Mouse (Mus musculus): ENCODE measurements at regions not wholly inside any gene's neighbourhood (a gene's known extent, or its start where the extent isn't known, plus 50 kb on each side); places are given as distances from the start of the nearest gene placed in this dataset.

DNA sequence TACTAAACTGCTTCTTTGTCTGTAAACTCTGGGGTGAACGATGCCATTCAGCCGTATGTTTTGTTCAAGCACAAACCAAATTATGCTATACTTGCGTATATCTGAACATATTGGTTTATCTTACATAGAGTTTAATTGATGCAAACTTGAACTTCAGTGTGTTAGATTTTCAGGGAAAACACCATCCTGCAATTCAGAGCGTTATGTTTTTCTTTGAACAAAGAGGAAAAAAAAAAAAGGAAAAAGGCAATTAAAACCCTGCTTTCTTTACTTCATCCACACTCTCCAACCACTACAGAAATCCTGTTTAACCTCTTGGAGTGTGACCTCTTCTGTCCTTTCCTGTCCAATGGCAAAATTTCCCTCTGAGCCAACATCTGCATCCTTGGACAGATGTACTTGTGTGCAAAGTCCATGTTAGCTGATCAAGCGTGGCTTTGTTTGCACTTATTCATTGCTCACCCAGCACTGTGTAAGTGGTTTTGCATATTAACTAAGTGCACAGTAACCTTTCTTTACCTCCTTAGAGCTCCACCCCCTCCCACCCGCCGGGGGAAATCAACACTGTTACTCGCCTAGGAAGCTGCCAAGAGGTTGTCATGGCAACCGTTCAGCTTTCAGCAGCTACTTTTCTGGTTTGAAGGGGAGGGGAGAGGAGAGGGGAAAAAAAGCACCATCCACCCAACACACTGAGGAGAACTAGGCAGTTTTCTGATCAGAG is 174.4 kb upstream of the Klf12 start:
- peak; percentile 97 for DNase-seq (ENCODE audit: low read depth, low spot score)

DNA sequence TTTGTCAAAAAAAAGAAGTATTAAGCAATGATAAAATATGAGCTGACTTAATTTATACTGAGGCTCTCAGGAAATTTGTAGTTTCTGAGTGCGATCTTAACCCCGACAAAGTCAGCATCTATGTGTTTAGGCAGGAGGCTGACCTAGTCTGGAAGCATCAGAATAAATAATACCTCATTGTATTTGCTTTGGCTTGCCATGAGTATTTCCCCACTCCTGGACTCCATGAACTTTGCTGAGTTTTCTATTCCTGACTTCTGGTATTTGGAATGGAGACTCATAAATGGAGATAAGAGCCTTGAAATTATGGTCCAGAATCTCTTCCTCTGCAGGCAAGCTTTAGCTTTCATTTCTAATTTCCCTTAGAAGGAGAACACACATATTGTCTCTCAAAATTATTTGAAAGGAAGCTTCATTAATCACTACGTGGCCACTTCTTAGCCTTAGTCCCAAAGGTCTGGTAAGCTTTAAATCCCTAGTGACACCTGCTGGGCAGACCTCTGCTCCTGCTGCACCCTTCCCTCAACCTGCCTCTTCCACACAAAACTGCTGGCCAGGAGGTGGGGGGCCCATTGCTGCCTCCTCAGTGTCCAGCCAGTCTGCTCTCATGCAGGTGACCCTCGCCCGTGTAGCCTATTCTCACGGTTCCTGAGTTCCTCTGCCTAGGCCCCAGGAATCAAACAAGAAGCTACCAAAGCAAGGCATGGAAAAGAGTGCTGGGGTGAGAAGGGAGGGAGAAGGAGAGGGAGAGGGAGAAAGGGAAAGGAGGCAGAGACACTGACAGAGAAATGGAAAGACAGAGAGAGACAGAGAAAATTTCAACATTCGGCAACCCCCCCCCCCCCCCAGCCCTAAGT is 173.6 kb upstream of the Klf12 start:
- DNase-seq (ENCODE audit: low read depth, low spot score) = peak; percentile 16

DNA sequence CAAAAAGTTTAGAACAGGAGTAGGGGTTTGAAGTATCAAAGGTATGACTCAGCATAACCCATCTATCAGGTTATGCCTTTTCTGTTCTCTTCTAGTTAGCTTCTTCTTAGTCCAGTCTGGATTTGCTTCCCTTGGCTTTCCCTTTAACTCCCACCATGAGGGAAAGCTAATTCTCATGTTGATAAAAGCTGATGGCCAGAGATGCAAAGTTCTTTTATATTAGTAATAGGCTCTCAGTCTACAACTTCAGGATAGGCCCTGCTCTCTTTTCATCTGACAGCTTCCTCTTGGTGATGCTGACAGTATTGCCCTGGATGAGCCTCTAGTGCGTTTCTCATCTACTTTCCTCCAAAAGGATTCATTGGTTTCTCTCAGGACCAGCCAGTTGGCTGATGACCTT is 161.7 kb upstream of the Klf12 start:
- peak; percentile 64 for DNase-seq (ENCODE audit: low read depth, low spot score)

DNA sequence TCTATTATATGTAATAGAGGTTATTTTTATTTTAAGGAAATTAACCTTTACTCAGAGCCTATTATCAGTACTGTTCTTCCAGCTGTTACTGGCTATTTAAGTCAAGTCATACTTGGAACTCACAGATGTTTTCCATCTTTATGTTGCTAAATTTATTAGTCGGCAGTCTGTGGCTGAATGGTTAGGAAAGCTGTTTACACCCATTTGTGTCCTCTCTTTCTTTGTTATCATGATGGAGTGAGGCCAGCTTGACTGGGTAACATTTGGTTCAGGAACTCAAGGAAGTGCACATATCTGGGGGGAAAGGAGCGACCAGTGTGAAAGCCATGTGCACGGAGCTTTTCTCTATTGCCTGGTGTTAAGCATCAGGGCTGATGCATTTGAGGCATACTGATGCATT is 160.4 kb upstream of the Klf12 start:
- no peak for DNase-seq (ENCODE audit: low read depth, low spot score)

DNA sequence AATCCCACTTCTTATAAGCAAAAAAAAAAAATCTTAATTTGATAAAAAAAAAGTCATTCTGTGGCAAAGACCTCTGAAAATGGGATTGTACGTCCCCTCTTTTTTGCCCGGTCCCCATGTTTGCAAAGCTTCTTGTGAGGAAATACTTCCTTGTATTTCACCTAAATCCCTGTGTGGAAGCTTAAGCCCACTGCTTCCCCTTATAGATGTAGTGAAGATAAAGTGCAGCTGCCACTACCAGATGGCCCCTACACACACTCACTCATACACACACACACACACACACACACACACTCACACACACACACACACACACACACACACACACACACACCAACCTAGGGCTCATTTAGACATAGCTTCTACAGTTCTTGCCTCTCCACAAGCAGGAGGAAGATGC is 159.6 kb upstream of the Klf12 start:
- no peak for DNase-seq (ENCODE audit: low read depth, low spot score)

DNA sequence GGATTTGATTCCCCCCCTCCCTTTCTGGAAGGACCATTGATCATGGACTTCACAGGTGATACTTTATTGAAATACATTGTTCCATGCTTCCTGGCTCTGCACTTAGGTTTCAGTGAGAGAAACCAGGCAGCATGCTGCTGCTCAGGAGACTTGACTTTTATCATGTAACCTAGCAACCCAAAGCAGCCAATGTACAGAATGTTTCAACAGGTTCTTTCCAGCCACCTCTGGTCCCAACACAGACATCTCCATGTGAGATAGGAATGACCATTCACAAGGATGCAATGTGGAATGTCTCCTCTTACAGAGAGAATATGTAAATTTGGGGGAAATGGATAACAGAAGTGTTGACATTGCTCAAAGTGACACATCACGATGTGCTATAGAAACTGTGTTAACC is 153.1 kb upstream of the Klf12 start:
- DNase-seq (ENCODE audit: low read depth, low spot score) = peak; percentile 34

DNA sequence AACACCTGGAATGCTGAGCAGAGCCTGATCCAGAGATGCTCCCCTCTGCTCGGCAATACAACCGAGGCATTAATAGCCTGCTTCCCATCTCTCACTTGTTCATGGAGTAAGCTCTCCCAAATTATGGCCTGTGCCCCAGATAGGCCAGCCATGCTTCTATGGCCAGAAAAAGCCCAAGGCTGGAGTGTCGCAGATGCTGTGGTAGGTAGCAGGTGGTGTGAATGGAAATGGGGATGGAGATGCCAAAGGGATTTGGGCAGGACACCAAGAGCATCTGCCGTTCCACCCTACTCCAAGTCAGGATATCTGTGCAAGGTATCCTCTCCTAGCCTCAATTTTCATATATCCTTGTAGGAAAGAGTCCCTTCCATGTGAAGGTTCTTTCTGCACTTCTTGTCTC is 145.2 kb upstream of the Klf12 start:
- DNase-seq (ENCODE audit: low read depth, low spot score) = no peak

DNA sequence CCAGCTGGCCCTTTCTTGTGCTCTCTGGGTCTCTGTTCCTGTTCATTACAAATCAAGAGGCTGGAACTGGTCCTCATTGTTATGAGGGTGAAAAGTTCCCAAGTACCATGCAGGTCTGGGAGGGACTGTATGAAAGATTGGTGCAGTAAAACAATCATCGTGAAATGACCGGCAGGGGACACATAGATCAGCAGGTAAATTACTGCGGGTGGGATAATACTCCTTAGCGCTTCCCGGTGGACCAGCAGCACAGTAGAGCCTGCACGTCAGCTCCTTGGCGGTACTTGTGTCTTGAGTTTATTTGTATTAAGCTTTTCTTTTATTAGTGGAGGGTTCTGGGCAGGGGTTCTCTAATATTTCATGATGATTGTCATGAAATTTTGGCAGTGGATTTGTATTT is 141.9 kb upstream of the Klf12 start:
- DNase-seq (ENCODE audit: low read depth, low spot score) = no peak

DNA sequence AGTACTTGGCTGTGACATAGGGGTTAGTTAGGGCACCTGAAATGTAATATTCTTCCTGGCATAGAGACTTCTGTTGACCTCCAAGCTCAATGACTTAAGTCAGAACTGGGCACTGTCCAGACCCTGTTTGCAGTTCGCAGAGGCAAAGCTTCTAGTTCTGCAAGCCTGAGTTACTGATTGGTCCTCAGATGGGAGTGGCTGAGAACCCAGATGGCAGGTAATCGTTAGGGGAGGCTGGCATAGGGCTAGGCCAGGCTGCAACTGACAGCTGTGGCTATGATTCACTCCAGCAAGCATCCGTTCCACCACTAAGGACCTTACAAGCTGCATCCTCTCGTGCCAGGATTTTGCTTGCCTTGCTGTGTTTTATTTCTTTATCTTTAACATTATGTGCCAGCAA is 139.3 kb upstream of the Klf12 start:
- DNase-seq (ENCODE audit: low read depth, low spot score) = no peak

DNA sequence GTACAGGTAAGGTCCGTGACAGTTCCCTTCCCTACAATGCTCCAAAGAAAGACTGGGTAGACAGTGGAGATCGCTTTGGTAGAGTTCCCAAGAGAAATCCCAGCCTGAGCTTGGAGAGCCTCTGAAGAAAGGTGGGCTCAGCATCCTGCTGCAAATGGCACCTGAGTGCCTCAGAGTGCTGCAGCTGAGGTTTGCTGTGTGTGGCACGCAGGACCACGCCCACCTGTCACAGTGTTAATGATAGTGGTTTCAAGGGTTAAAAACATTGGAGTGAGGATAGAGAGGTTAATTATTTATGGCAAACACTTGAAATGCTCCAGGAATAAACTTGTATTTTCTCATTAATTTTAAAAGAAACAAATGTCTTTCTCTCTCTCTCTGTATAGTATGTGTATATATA is 137.2 kb upstream of the Klf12 start:
- DNase-seq (ENCODE audit: low read depth, low spot score) = no peak

DNA sequence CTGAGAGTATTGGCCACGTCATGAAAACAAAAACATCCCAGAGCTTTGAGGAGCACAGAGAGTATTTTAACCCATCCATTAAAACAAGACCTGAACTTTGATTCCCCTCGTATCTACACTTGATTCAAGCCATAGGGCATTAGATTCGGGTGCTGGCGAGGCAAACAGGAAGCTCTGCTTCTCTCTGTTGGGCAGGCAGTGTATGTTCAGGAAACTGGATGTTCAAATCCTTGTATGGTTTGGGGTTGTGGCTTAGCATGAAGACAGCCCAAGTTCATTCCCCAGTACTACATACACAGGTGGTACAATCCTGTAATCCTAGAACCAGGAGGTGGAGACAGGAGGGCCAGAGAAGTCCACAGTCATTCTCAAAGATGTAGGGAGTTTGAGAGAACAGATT is 130.6 kb upstream of the Klf12 start:
- no peak for DNase-seq (ENCODE audit: low read depth, low spot score)

DNA sequence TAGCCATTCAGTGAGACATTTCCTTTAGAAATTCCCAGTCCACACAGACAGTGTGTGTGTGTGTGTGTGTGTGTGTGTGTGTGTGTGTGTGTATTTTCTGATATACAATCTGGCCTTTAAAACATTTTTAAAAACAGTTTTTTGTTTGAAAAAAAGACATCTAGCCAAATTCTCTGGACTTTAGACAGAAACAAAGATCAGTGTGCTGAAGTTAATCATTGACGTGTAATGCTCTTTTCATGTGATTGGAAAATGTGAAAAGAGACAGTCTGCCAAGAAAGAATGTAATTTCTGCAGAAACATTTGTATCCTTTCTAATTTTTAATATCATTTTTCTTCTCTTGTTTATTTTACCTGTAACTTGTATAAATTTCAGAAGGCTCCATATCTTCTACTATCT is 127.7 kb upstream of the Klf12 start:
- DNase-seq (ENCODE audit: low read depth, low spot score) = no peak

DNA sequence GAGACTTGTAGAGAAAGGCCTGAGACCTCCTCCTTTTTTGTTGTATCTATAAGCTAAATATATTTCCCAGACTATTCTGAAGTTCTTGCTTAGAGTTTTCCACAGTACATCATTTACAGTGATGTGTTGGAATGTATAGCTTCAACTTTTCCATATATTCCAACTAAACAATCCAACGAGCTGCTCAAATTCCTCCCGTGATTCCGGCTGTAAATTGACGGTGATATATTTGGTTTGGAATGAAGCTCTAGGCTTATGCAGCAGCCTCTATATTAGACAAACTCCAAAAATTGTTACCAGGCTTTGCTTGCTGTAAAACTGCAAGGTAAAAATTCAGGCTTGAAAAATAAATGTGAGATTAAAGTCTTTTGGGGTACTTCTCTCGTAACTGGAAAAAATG is 112.7 kb upstream of the Klf12 start:
- no peak for DNase-seq (ENCODE audit: low read depth, low spot score)

DNA sequence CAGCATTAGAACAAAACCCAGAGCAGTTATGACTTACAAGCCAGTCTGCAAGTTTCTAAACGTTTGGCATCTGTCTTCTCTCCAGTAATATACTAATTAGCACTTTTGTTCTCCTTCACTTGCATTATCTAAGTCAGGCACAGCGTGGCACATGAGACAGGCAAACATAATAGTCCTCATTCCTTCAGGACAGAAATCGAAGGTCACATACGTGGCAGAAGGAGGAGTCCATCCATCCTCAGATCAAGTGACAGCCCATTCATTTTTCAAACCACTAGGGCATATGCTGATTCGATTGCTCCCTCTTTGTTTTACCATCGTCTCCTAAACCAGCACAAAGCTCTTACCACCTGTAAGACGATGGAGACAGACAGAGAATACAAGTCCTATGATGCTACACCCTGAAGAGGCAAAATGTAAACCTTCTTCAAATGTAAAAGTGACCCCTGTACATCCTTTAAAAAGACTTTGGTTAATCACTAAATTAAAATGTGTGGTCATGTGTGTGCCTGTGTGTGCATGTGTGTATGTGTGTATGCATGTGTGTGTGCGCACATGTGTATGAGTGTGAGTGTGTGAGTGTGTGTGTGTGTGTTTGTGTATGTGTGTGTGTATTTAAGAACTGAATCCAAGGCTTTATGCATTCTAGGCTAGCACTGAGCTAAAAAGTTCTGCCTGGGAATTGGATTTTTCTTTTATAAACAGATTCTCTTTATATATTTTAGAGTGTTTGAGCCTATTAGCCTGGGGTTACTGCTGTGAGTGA is 90.9 kb upstream of the Klf12 start:
- DNase-seq (ENCODE audit: low read depth, low spot score) = peak; percentile 20

DNA sequence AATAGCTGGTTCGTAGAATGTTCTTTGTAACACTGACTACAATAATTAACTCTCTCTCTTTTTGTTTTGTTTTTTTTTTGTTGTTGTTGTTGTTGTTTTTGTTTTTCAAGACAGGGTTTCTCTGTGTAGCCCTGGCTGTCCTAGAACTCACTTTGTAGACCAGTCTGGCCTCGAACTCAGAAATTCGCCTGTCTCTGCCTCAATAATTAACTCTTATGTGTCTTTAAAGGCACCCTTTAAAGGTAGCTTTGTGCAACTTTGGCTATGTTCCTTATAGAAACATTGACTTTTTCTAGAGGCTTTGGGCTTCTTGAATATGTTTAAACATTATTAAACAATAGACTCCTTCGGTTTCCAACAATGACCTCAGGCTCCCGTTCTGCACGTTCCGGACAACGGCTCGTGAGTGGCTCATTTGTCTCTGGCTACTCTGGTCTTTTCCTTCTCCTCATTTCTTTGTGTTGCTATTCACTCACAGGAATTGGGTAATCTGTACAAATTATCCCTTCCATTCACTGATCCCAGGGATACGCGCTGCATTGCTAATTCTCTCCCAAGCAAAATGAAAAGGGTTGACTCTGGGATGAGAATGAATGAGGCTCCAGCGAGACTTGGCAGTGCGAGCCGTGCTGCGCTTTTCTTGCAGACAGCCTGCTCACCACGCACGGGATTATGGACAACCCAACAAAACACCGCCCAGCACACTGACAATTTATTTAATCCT is 90.2 kb upstream of the Klf12 start:
- peak; percentile 28 for DNase-seq (ENCODE audit: low read depth, low spot score)

DNA sequence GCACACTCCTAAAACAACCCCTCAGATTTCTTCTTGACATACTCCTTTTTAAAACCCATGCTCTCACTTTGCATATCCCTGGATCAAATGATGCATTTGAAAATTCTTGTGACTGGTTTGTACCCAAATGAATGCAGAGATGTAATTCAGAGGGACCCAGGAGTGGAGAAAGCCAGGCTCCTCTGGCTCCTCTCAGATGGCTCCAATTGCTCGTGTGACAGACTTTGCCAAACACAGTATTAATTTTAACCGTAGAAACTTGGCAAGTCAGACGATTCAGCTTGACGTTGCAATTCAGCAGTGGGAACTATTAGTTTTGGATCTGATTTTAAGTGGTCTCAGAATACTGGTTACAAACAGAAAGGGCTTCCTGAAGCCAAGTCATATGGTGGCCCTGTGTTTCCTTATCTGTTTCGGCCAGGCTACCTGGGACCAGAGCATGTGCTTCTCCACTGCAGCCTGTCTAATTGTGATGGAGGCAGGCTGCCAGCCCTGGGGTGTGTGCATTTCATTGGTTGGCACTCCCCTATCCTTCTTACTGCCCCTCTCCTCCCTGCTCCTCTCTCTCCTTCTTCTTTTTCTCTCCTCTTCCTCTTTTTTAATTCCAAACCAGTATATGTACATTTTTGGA is 81.9 kb upstream of the Klf12 start:
- DNase-seq (ENCODE audit: low read depth, low spot score) = no peak

DNA sequence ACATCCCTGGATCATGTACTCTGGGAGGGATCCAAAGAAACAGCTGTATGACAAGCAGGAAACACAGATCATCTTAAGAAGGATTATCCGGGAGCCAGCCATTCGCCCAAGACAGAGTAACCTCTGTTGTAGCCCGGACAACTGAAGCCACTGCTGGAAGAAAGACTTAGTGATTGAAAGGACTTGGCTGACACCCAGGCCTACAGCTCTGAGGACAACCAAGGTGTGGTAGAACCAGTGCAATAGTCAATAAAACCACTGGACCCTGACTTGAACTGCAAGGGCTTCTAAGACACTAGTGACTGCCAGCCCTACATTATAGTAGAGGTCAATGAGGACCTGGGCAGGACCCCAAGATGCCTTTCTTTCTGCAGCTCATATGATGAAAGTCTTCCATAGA is 78.3 kb upstream of the Klf12 start:
- no peak for DNase-seq (ENCODE audit: low read depth, low spot score)

DNA sequence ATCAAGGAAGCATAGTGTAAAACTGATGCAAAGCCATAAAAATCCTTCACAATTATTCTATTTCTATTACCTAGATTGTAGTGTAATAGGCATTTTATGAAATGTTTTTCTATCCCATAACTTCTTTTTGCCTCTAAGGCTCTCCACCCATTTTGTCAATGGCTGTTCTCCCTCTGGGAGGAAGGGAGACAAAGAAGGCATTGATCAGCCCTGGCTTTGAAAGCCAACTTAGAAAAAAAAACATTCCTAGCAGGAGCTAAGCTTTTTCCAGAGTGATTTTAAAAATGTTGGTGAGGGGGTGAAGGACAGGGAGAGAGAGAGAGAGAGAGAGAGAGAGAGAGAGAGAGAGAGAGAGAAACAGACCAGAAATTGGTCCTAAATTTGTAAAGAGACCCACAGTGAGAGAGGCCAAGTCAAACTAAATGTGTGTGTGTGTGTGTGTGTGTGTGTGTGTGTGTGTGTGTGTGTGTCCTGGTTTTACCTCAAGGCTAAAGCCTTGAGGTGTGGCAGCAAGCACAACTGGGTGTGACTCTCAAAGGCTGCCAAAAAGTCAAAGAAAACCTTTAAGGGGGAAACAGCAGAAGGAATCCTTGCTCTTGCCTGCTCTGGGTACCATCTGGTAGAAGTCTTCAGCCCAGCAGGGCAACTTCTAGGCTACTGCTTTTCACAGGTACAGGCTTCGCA is 77.0 kb upstream of the Klf12 start:
- DNase-seq (ENCODE audit: low read depth, low spot score) = peak; percentile 46

DNA sequence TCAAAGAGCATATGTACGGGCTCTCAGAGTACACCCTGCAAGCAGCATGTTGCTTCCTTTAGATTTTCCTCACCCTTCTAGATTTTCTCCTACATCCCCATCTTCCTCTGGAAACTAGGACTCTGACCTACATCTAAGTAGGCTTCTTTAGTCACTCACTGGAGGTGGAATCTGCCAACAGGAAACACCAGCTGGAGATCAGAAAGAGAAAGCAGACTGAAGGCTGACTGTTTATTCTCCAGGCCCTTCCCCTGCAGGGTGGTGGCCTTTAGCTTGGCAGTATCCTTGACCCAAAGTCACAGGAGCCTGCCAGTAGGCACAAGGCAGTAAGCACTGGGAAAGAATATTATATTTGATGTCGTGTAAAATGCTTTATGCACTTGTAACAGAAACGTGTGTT is 75.4 kb upstream of the Klf12 start:
- peak; percentile 25 for DNase-seq (ENCODE audit: low read depth, low spot score)

DNA sequence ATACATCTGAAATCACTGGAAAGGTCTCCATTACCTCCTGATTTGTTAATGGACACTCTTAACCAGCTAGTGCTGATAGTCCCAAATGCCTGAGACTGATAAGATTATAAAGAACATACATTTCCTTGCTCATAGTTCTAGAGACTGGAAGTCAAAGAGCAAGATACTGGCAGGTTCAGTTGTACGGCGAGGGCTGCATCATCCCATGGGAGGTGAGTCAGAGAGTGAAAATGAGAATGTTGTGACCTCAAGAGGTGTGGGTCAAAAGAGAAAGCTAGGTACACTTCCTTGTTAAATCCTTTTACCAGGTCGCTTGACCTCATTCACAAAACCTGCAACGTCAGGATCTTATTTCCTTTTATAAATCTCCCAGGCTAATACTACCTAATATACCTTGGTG is 72.7 kb upstream of the Klf12 start:
- DNase-seq (ENCODE audit: low read depth, low spot score) = no peak

DNA sequence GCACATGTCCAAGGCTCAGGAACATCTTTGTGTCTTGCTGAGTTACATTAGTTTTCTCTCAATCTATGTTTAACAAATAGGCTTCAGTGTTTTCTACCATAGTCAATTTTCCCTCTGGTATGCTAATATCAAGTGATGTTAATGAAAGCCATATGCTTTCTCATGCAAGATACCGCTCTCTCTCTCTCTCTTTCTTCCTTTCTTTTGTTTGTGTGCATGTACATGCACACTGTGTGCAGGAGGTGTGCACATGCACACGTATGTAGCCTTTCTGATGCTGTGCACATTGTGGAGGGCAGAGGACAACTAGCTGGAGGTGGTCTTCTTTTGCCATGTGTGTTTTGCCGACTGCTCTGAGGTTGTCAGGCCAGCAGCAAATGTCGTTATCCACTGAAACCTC is 69.0 kb upstream of the Klf12 start:
- no peak for DNase-seq (ENCODE audit: low read depth, low spot score)

All from ZHBTc4 (cell line).